Mouse (Mus musculus): ENCODE measurements around the gene Crygb.

DNA sequence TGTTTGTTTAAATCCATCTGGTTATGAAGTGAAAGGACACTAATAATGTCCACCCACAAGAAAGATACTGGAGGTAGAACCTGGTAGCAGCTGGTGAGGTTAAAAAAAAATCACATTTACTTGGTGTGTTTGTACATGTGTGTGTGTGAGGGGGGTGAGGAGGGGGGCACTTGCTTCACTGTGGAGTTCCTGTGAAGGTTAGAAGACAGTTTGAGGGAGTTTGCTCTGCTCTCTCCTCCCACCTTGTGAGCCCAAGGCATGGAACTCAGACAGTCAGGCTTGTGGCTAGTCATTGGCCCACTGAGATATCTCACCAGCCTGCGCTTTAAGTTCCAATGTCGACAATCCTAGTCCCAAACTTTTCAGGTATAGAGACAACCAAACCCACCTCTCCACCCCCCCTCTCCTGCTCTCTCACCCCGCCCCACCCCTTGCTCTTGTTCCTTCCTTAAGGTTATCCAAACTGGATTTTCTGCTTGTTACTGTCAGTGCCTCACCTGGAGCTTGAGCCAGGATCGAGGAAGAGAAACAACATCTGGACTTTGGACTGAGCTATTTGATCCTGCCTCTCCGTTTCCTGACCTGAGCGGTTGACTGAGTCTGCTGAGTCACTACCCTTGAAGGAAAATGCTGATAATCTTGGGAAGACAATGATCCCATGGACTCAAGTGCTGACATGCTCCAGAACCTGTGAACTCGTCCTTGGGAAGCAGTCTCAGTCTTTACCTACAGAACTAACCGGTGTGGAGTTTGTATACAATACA lies 36.2 kb upstream of the Crygb start:
- TF ChIP-seq GATA1 (IDR thresholded peaks at IDR 0.05; ENCODE audit: low read length) (no peak), TAL1 (IDR thresholded peaks at IDR 0.05; ENCODE audit: low read length) (no peak)

Data from erythroblast, embryonic 14.5 days (primary cell).